Mouse (Mus musculus) liver, adult 2 months (tissue): ENCODE data around the gene Plch2. TPM values are rescaled to one million over a fixed set of nuclear protein-coding genes. Genes with fewer than 3 reads are reported as not detected.

Experiments used
- DNase-seq: peaks from one replicate; pipeline ENCODE4 v3.0.0-alpha.2; 2011; ENCODE audit warnings: low read depth, low spot score; ENCODE audit errors: extremely low read depth
- H3K27ac ChIP-seq: fragments of 200-500 bp; replicated peaks from 2 replicates; pipeline ENCODE4 v1.5.1; 2012; ENCODE audit warnings: low read depth, mild to moderate bottlenecking, control low read depth, inconsistent platforms, low read length; ENCODE audit not compliant: insufficient read depth
- H3K27me3 ChIP-seq: fragments of 200-500 bp; 2 replicates; pipeline ENCODE4 v1.6.1; 2012; ENCODE audit warnings: mild to moderate bottlenecking, moderate library complexity, low read length, inconsistent platforms; ENCODE audit not compliant: control insufficient read depth, insufficient read depth
- H3K36me3 ChIP-seq: fragments of 200-500 bp; 2 replicates; pipeline ENCODE4 v1.6.1; 2012; ENCODE audit warnings: low read length, inconsistent platforms; ENCODE audit not compliant: control insufficient read depth, insufficient read depth
- H3K4me1 ChIP-seq: fragments of 200-500 bp; 2 replicates; pipeline ENCODE4 v1.6.1; 2011; ENCODE audit warnings: low read length; ENCODE audit not compliant: control insufficient read depth, insufficient read depth
- H3K4me3 ChIP-seq: fragments of 200-500 bp; 2 replicates; pipeline ENCODE4 v1.5.1; 2011; ENCODE audit warnings: low read depth, mild to moderate bottlenecking, control low read depth, low read length, moderate library complexity; ENCODE audit not compliant: insufficient read depth
- H3K79me2 ChIP-seq: fragments of 200-500 bp; 2 replicates; pipeline ENCODE4 v1.6.1; 2012; ENCODE audit warnings: inconsistent platforms, mild to moderate bottlenecking, low read length, moderate library complexity; ENCODE audit not compliant: control insufficient read depth, insufficient read depth
- H3K9ac ChIP-seq: fragments of 200-500 bp; 2 replicates; pipeline ENCODE4 v1.6.1; 2012; ENCODE audit warnings: low read depth, mild to moderate bottlenecking, control low read depth, inconsistent platforms, low read length
- CTCF ChIP-seq: fragments of 200-500 bp; IDR thresholded peaks from 2 replicates; pipeline ENCODE4 v1.5.1; 2011; ENCODE audit warnings: low read depth, low read length, control low read depth
- POLR2A ChIP-seq: fragments of 200-500 bp; IDR thresholded peaks from 2 replicates; pipeline ENCODE4 v1.6.1; 2011; ENCODE audit warnings: low read length, control low read depth; ENCODE audit not compliant: insufficient read depth; ENCODE audit errors: extremely low read depth
- WGBS: fragments of 180-500 bp; shearing (Covaris S2); methylation state at CpG from one replicate; pipeline ENCODE4 v1.1.7; 2018; 5-methylcytosine and 5-hydroxymethylcytosine counted together
- polyA plus RNA-seq: library from polyadenylated mRNA; depleted of rRNA; stranded (reverse); fragments of >200 nt; gene quantifications from 2 replicates; pipeline ENCODE4 v1.2.3, GENCODE M21; 2012
- total RNA-seq: library from RNA; depleted of rRNA; stranded (reverse); fragments of >200 nt; gene quantifications from 2 replicates; pipeline ENCODE4 v1.2.3, GENCODE M21; 2014

Plch2 gene
- total and polyA plus RNA-seq, 2 experiments = 0.01 TPM; not detected in 1

GRCm38 (mm10) chr4:154956604-154957003 lies 100.0 kb downstream of the Plch2 start:
- Histone ChIP-seq H3K27me3 (peaks cover 31% of the 10 kb centered on the region), H3K27ac (no peak overlapping the region), H3K9ac (no peak overlapping the region), H3K4me1 (no peaks in the 10 kb centered on the region), H3K79me2 (no peaks in the 10 kb centered on the region), H3K4me3 (no peak overlapping the region), H3K36me3 (no peaks in the 10 kb centered on the region)
- no peak for DNase-seq
- WGBS = 70% methylated on average over 9 of the region's 9 CpGs
- no peak for TF ChIP-seq CTCF
- TF ChIP-seq POLR2A = no peak

GRCm38 (mm10) chr4:154952461-154953241 lies 103.9 kb downstream of the Plch2 start:
- no peaks in the 10 kb centered on the region for H3K4me1 ChIP-seq
- H3K36me3 ChIP-seq = no peaks in the 10 kb centered on the region
- H3K27me3 ChIP-seq = peaks cover 10% of the 10 kb centered on the region
- no peak overlapping the region for H3K9ac ChIP-seq
- no peak overlapping the region for H3K4me3 ChIP-seq
- 7% methylated on average over 26 of the region's 26 CpGs for WGBS
- TF ChIP-seq CTCF (no peak), POLR2A (no peak)
- H3K79me2 ChIP-seq = no peaks in the 10 kb centered on the region
- no peak for DNase-seq
- no peak overlapping the region for H3K27ac ChIP-seq

GRCm38 (mm10) chr4:154949589-154949982 lies 107.0 kb downstream of the Plch2 start:
- H3K27me3 ChIP-seq = peaks cover 5% of the 10 kb centered on the region; the same call in 1 of the 2 replicates

GRCm38 (mm10) chr4:154948940-154949588 lies 107.5 kb downstream of the Plch2 start:
- TF ChIP-seq CTCF (no peak), POLR2A (no peak)
- no peaks in the 10 kb centered on the region for H3K36me3 ChIP-seq
- DNase-seq = no peak
- no peak overlapping the region for H3K9ac ChIP-seq
- no peak overlapping the region for H3K4me3 ChIP-seq
- H3K27ac ChIP-seq = no peak overlapping the region
- 71% methylated on average over 6 of the region's 6 CpGs for WGBS
- no peaks in the 10 kb centered on the region for H3K79me2 ChIP-seq
- no peaks in the 10 kb centered on the region for H3K4me1 ChIP-seq
- H3K27me3 ChIP-seq = peaks cover 5% of the 10 kb centered on the region; the same call in 1 of the 2 replicates

More at GRCm38 (mm10) chr4:154949589-154949982, 107.0 kb downstream of the Plch2 start:
- Histone ChIP-seq H3K9ac (no peak overlapping the region), H3K27ac (no peak overlapping the region), H3K4me3 (no peak overlapping the region), H3K36me3 (no peaks in the 10 kb centered on the region), H3K79me2 (no peaks in the 10 kb centered on the region), H3K4me1 (no peaks in the 10 kb centered on the region)
- no peak for DNase-seq
- 21% methylated on average over 16 of the region's 16 CpGs for WGBS
- no peak for TF ChIP-seq CTCF
- TF ChIP-seq POLR2A = no peak

- no peak overlapping the region for H3K4me3 ChIP-seq
- H3K4me1 ChIP-seq = no peaks in the 10 kb centered on the region
- DNase-seq = no peak
- H3K36me3 ChIP-seq = no peaks in the 10 kb centered on the region
- 51% methylated on average over 14 of the region's 14 CpGs for WGBS
- H3K79me2 ChIP-seq = no peaks in the 10 kb centered on the region
- H3K9ac ChIP-seq = no peak overlapping the region
- peaks cover 5% of the 10 kb centered on the region; the same call in 1 of the 2 replicates for H3K27me3 ChIP-seq
- no peak overlapping the region for H3K27ac ChIP-seq
- TF ChIP-seq CTCF = no peak
- no peak for TF ChIP-seq POLR2A
These were observed 108.3 kb downstream of the Plch2 start for GRCm38 (mm10) chr4:154948066-154948939.
